Mouse (Mus musculus): ENCODE measurements around the gene Zcchc2. TPM values are rescaled to one million over a fixed set of nuclear protein-coding genes. Genes with fewer than 3 reads are reported as not detected.

Gene Zcchc2
- polyA plus RNA-seq, 2 experiments, result 2.8 to 12.1 TPM

DNA sequence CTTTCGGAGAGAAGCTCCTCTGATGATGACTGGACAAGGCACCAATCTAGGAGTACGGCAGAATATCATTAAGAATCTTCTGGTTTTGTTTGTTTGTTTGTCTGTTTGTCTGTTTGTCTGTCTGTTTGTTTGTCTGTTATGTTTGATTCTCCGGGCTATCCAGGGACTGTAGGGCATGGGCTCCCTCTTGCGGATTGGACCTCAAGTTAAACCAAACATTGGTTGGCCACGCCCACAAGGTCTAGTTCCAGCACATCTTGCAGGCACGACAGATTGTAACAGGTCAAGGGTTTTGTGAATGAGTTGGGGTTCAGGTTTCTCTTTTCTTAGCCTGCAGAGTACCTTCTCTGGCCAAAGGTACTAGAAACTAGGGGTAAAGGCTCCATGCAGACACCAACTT, 64.8 kb downstream of the Zcchc2 start:
- no peak for TF ChIP-seq POLR2A (IDR thresholded peaks at IDR 0.05; ENCODE audit: borderline replicate concordance, extremely low read depth, insufficient read depth, insufficient read length)
- ATAC-seq (ENCODE audit: low FRiP score, low read depth), result no peak
- whole genome bisulfite sequencing, result 72% methylated on average over 6 of the region's 6 CpGs
- Histone ChIP-seq H3K9me3 (ENCODE audit: control insufficient read depth, low read length) (no peaks in the 10 kb centered on the region), H3K4me3 (replicated peaks; ENCODE audit: low read length) (no peak overlapping the region), H3K9ac (ENCODE audit: low read depth, low read length, severe bottlenecking) (no peak overlapping the region), H3K4me2 (replicated peaks; ENCODE audit: low read depth, low read length, severe bottlenecking) (no peak overlapping the region), H3K27me3 (ENCODE audit: control insufficient read depth, insufficient read depth, low read length) (no peaks in the 10 kb centered on the region), H3K4me1 (ENCODE audit: control insufficient read depth, insufficient read depth, low read length) (no peaks in the 10 kb centered on the region), H3K36me3 (ENCODE audit: control insufficient read depth, insufficient read depth, low read length) (no peaks in the 10 kb centered on the region), H3K27ac (replicated peaks; ENCODE audit: low read depth, low read length) (no peak overlapping the region)
- DNase-seq (ENCODE audit: low spot score), result no peak

DNA sequence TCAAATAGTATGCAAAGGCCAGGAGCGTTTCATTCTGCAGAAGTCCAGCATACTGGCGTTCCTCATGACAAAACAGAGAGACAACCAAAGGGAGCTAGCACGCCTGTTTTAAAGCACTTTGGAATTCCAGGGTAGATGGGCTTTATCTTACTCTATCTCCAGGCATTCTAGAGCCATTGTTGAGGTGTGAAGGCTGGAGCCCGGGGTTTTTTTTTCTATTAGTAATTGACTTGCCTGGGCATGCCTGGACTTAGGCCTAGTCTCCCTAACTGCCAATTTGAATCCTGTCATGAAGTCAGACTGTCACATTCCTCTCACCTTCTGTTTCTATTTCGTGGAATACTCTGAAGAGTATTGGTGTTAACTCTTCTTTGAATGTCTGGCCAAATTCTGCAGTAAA, 68.1 kb downstream of the Zcchc2 start:
- Histone ChIP-seq H3K9ac (ENCODE audit: low read depth, low read length, severe bottlenecking) (no peak overlapping the region), H3K4me1 (ENCODE audit: control insufficient read depth, insufficient read depth, low read length) (no peaks in the 10 kb centered on the region), H3K9me3 (ENCODE audit: control insufficient read depth, low read length) (no peaks in the 10 kb centered on the region), H3K27me3 (ENCODE audit: control insufficient read depth, insufficient read depth, low read length) (no peaks in the 10 kb centered on the region), H3K4me3 (replicated peaks; ENCODE audit: low read length) (no peak overlapping the region), H3K4me2 (replicated peaks; ENCODE audit: low read depth, low read length, severe bottlenecking) (no peak overlapping the region), H3K36me3 (ENCODE audit: control insufficient read depth, insufficient read depth, low read length) (no peaks in the 10 kb centered on the region), H3K27ac (replicated peaks; ENCODE audit: low read depth, low read length) (no peak overlapping the region)
- ATAC-seq (ENCODE audit: low FRiP score, low read depth) (no peak), DNase-seq (ENCODE audit: low spot score) (no peak)
- 59% methylated on average over 5 of the region's 5 CpGs for WGBS
- no peak for TF ChIP-seq POLR2A (IDR thresholded peaks at IDR 0.05; ENCODE audit: borderline replicate concordance, extremely low read depth, insufficient read depth, insufficient read length)

DNA sequence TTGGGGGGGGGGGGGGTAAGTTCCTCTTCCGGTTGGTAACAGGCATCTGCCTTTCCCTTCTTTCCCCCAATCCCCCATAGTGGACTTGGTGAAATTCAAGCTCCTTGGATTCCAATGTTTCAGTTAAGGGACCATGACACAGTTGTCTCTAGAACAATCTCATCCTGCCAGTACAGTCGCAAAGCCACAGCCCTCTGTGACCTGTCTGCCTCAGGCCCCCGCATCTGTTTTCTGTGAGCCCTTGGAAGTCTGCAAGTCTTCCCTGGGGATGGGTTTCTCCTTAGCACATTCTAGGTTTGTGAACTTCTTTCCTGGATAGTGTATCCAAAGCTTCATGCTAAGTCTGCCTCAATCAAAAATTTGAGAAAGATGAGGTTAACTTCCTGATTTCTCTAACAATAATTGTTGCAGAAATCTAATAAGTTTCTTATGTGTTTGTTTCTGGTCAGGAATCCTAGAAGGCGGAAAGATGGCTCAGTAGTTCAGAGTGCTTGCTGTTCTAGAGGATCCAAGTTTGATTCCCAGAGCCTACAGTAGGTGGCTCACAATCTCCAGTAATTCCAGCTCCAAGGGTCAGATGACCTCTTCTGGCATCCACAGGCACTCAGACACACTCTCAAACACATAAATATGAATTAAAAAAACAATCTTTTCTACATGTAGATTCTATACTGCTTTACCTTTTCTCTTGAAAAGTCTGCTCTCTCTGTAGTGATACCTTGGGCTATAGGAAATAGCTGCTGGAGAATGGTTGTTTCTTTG, 69.5 kb downstream of the Zcchc2 start:
- Histone ChIP-seq H3K27ac (replicated peaks; ENCODE audit: low read depth, low read length) (no peak overlapping the region), H3K4me1 (ENCODE audit: control insufficient read depth, insufficient read depth, low read length) (no peaks in the 10 kb centered on the region), H3K9me3 (ENCODE audit: control insufficient read depth, low read length) (no peaks in the 10 kb centered on the region), H3K9ac (ENCODE audit: low read depth, low read length, severe bottlenecking) (no peak overlapping the region), H3K4me3 (replicated peaks; ENCODE audit: low read length) (no peak overlapping the region), H3K36me3 (ENCODE audit: control insufficient read depth, insufficient read depth, low read length) (no peaks in the 10 kb centered on the region), H3K4me2 (replicated peaks; ENCODE audit: low read depth, low read length, severe bottlenecking) (no peak overlapping the region), H3K27me3 (ENCODE audit: control insufficient read depth, insufficient read depth, low read length) (no peaks in the 10 kb centered on the region)
- TF ChIP-seq POLR2A (IDR thresholded peaks at IDR 0.05; ENCODE audit: borderline replicate concordance, extremely low read depth, insufficient read depth, insufficient read length), result no peak
- no peak for ATAC-seq (ENCODE audit: low FRiP score, low read depth)
- 82% methylated on average over 4 of the region's 4 CpGs for WGBS
- DNase-seq (ENCODE audit: low spot score), result no peak

DNA sequence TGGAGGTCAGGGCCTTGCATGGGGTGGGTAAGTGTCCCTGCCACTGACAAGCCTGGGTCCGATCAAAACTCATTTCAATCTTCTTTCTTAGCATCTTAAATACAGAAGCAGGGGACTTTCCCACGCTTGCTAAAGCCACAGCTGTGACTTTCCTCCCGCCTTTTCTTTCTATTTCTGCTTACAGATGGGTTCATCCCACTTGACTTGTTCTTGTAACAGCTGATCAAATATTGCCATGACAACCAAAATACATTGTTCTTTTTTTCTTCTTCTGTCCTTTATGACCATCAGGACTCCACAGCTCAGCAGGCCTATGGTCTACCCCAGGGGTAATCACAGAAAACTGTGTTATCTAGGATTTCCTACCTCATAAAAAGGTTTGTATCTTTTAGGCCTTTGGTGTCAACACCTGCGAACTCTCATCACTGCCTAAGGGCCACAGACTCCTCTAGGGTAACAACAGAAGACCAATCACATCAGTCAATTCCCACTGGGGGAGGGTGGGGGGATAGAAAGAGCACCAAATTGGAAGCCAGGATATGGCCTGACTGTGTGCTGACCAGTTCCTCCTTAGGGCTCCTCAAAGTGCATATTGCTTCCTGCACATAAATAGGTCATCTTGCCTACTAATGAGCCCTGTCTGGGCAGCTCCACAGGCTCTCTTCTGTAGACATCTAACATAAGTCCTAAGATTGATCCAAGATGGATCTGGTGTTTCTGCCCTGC, 71.1 kb downstream of the Zcchc2 start:
- TF ChIP-seq POLR2A (IDR thresholded peaks at IDR 0.05; ENCODE audit: borderline replicate concordance, extremely low read depth, insufficient read depth, insufficient read length), result no peak
- WGBS, result 88% methylated on average over 4 of the region's 4 CpGs
- no peak for DNase-seq (ENCODE audit: low spot score)

DNA sequence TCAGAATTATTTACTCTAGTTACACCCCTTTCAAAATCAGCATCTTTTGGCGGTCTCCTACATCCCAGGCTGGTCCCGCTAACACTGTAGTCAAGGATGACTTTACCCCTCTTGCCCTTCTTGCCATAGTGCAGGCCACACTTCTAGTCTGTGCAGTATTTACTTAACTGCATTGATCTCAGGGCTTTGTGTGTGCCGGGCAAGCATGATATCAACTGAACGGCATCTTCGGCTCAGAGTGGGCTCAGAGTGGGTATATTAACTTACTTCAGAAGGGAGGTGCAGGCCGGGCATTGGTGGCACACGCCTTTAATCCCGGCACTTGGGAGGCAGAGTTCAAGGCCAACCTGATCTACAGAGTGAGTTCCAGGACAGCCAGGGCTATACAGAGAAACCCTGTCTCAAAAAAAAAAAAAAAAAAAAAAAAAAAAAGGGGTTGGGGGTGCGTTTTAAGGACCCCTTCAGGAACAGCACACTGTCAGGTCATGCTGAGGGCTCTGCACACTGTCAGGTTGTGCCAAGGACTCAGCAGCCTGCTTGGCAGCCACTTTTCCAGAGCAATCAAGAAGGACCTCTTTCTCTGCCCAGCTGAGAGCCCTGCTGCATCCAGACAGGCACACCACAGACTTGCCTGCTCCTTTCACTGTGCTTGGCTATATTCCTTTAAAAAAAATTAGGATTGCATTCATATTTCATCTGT, 72.8 kb downstream of the Zcchc2 start:
- H3K4me2 ChIP-seq (replicated peaks; ENCODE audit: low read depth, low read length, severe bottlenecking), result no peak overlapping the region
- no peaks in the 10 kb centered on the region for H3K27me3 ChIP-seq (ENCODE audit: control insufficient read depth, insufficient read depth, low read length)
- ATAC-seq (ENCODE audit: low FRiP score, low read depth) (no peak), DNase-seq (ENCODE audit: low spot score) (no peak)
- H3K9me3 ChIP-seq (ENCODE audit: control insufficient read depth, low read length), result no peaks in the 10 kb centered on the region
- no peak overlapping the region for H3K27ac ChIP-seq (replicated peaks; ENCODE audit: low read depth, low read length)
- no peak overlapping the region for H3K4me3 ChIP-seq (replicated peaks; ENCODE audit: low read length)
- no peak for TF ChIP-seq POLR2A (IDR thresholded peaks at IDR 0.05; ENCODE audit: borderline replicate concordance, extremely low read depth, insufficient read depth, insufficient read length)
- no peak overlapping the region for H3K9ac ChIP-seq (ENCODE audit: low read depth, low read length, severe bottlenecking)
- no peaks in the 10 kb centered on the region for H3K36me3 ChIP-seq (ENCODE audit: control insufficient read depth, insufficient read depth, low read length)
- H3K4me1 ChIP-seq (ENCODE audit: control insufficient read depth, insufficient read depth, low read length), result no peaks in the 10 kb centered on the region
- 91% methylated on average over 9 of the region's 9 CpGs for WGBS

More for the DNA sequence above, 71.1 kb downstream of the Zcchc2 start:
- H3K27me3 ChIP-seq (ENCODE audit: control insufficient read depth, insufficient read depth, low read length), result no peaks in the 10 kb centered on the region
- H3K4me2 ChIP-seq (replicated peaks; ENCODE audit: low read depth, low read length, severe bottlenecking), result no peak overlapping the region
- ATAC-seq (ENCODE audit: low FRiP score, low read depth), result no peak
- H3K4me3 ChIP-seq (replicated peaks; ENCODE audit: low read length), result no peak overlapping the region
- H3K9me3 ChIP-seq (ENCODE audit: control insufficient read depth, low read length), result no peaks in the 10 kb centered on the region
- no peaks in the 10 kb centered on the region for H3K4me1 ChIP-seq (ENCODE audit: control insufficient read depth, insufficient read depth, low read length)
- H3K27ac ChIP-seq (replicated peaks; ENCODE audit: low read depth, low read length), result no peak overlapping the region
- H3K9ac ChIP-seq (ENCODE audit: low read depth, low read length, severe bottlenecking), result no peak overlapping the region
- H3K36me3 ChIP-seq (ENCODE audit: control insufficient read depth, insufficient read depth, low read length), result no peaks in the 10 kb centered on the region
